Comparison of ENCODE assay signal across 7 mouse cellular contexts in the genomic region with DNA sequence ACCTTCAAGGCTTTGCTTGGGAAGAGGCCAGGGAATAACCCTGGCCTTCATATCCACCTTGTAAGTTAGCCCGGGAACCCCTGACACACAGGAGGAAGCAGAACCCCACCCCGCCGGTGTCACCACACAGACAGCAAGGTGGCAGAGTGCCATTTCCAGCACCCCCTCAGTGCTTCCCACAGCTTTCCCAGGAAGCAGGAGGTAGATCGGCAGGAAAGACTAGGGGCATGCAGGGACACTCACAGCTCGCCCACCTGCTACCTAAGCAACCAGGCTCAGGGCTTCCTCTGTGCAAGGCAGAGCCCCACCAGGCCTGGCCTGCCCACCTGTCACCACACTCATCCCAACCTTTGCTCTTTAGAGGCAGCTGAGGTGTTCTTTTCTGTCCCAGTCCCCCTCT. TPM values are rescaled to one million over a fixed set of nuclear protein-coding genes. Genes with fewer than 3 reads are reported as not detected.
DNase-seq lines count a peak whose midpoint lies in the region; ATAC-seq lines count a peak whose summit lies in the region.

No protein-coding gene starts in this region.

- 60% methylated on average over 5 of the region's 5 CpGs for WGBS in lung, embryonic 16.5 days
- 79% methylated on average over 5 of the region's 5 CpGs for WGBS in embryonic facial prominence, embryonic 12.5 days
- 47% methylated on average over 5 of the region's 5 CpGs for WGBS in hindbrain, embryonic 16.5 days
- WGBS in liver, embryonic 13.5 days (ENCODE audit: insufficient replicate concordance) = 69% methylated on average over 5 of the region's 5 CpGs

- no peak for ATAC-seq in lung, embryonic 16.5 days (ENCODE audit: low read depth)
- no peak for ATAC-seq in embryonic facial prominence, embryonic 12.5 days (ENCODE audit: insufficient number of reproducible peaks, insufficient read depth, low FRiP score, low TSS enrichment)
- no peak for ATAC-seq in hindbrain, embryonic 16.5 days
- no peak for ATAC-seq in liver, embryonic 13.5 days (ENCODE audit: low read depth)
- no peak for ATAC-seq in erythroid progenitor cell, adult 5-6 weeks (replicated peaks; ENCODE audit: low FRiP score, poor library complexity, severe bottlenecking)

- DNase-seq in lung, postnatal 25 days (ENCODE audit: low spot score) = no peak
- no peak for DNase-seq in liver, embryonic 13.5 days
- no peak for DNase-seq in urinary bladder, postnatal 10 days (ENCODE audit: low spot score)

- H3K9me3 ChIP-seq in lung, embryonic 16.5 days (ENCODE audit: control insufficient read depth, low read length) = no peaks in the 10 kb centered on the region
- no peaks in the 10 kb centered on the region for H3K9me3 ChIP-seq in embryonic facial prominence, embryonic 12.5 days
- no peaks in the 10 kb centered on the region for H3K9me3 ChIP-seq in hindbrain, embryonic 16.5 days (ENCODE audit: control insufficient read depth, low read length)
- no peaks in the 10 kb centered on the region for H3K9me3 ChIP-seq in liver, embryonic 13.5 days (replicated peaks)

- peaks cover 2% of the 10 kb centered on the region for H3K36me3 ChIP-seq in lung, embryonic 16.5 days (ENCODE audit: control insufficient read depth, insufficient read depth, low read length)
- peaks cover 22% of the 10 kb centered on the region for H3K36me3 ChIP-seq in embryonic facial prominence, embryonic 12.5 days
- H3K36me3 ChIP-seq in hindbrain, embryonic 16.5 days (ENCODE audit: control insufficient read depth, insufficient read depth, low read length) = no peaks in the 10 kb centered on the region
- H3K36me3 ChIP-seq in liver, embryonic 13.5 days = peaks cover 36% of the 10 kb centered on the region

- no peak overlapping the region for H3K27ac ChIP-seq in lung, embryonic 16.5 days (ENCODE audit: low read length)
- no peak overlapping the region; the same call in 1 of the 2 replicates for H3K27ac ChIP-seq in embryonic facial prominence, embryonic 12.5 days
- peak overlapping the region; percentile 96 for H3K27ac ChIP-seq in hindbrain, embryonic 16.5 days (ENCODE audit: low read depth, low read length)
- peak overlapping the region; percentile 88; the same call in 1 of the 2 replicates for H3K27ac ChIP-seq in liver, embryonic 13.5 days

- peak overlapping the region; percentile 7; the same call in 1 of the 2 replicates for H3K9ac ChIP-seq in lung, embryonic 16.5 days (ENCODE audit: low read length)
- H3K9ac ChIP-seq in embryonic facial prominence, embryonic 12.5 days = peak overlapping the region; percentile 76; the same call in 1 of the 2 replicates
- peak overlapping the region; percentile 88 for H3K9ac ChIP-seq in hindbrain, embryonic 16.5 days (ENCODE audit: low read depth, low read length)
- H3K9ac ChIP-seq in liver, embryonic 13.5 days = peak overlapping the region; percentile 86

- H3K27me3 ChIP-seq in lung, embryonic 16.5 days (ENCODE audit: control insufficient read depth, insufficient read depth, low read depth, low read length) = no peaks in the 10 kb centered on the region
- H3K27me3 ChIP-seq in embryonic facial prominence, embryonic 12.5 days = no peaks in the 10 kb centered on the region
- H3K27me3 ChIP-seq in hindbrain, embryonic 16.5 days (replicated peaks; ENCODE audit: control insufficient read depth, insufficient read depth, low read length) = no peaks in the 10 kb centered on the region
- H3K27me3 ChIP-seq in liver, embryonic 13.5 days = no peaks in the 10 kb centered on the region

- peak overlapping the region; percentile 82 for H3K4me2 ChIP-seq in lung, embryonic 16.5 days (ENCODE audit: low read depth, low read length)
- peak overlapping the region; percentile 89 for H3K4me2 ChIP-seq in embryonic facial prominence, embryonic 12.5 days (replicated peaks)
- peak overlapping the region; percentile 70 for H3K4me2 ChIP-seq in hindbrain, embryonic 16.5 days (ENCODE audit: low read length)
- peak overlapping the region; percentile 85 for H3K4me2 ChIP-seq in liver, embryonic 13.5 days

- H3K4me1 ChIP-seq in lung, embryonic 16.5 days (replicated peaks; ENCODE audit: control insufficient read depth, insufficient read depth, low read length) = peaks cover 59% of the 10 kb centered on the region
- peaks cover 68% of the 10 kb centered on the region for H3K4me1 ChIP-seq in embryonic facial prominence, embryonic 12.5 days
- peaks cover 71% of the 10 kb centered on the region for H3K4me1 ChIP-seq in hindbrain, embryonic 16.5 days (ENCODE audit: control insufficient read depth, insufficient read depth, low read depth, low read length)
- H3K4me1 ChIP-seq in liver, embryonic 13.5 days (replicated peaks) = peaks cover 87% of the 10 kb centered on the region

- H3K4me3 ChIP-seq in lung, embryonic 16.5 days (ENCODE audit: low read length) = peak overlapping the region; percentile 74; the same call in 1 of the 2 replicates
- peak overlapping the region; percentile 71 for H3K4me3 ChIP-seq in embryonic facial prominence, embryonic 12.5 days
- peak overlapping the region; percentile 65 for H3K4me3 ChIP-seq in hindbrain, embryonic 16.5 days (ENCODE audit: low read length)
- peak overlapping the region; percentile 78 for H3K4me3 ChIP-seq in liver, embryonic 13.5 days (replicated peaks)

RNA-seq across cellular contexts. Expression of a gene that starts 19.1 kb away (rescaled TPM):
- polyA plus RNA-seq in lung, embryonic 16.5 days (2015; fragmentation: Nextera tagmentation; extraction: Ambion mirVana) = 43.8 and 47.1 TPM in 2 replicates
- 40.0 and 41.1 TPM in 2 replicates for polyA plus RNA-seq in embryonic facial prominence, embryonic 12.5 days (2016; fragmentation: Nextera tagmentation; extraction: Ambion mirVana)
- polyA plus RNA-seq in hindbrain, embryonic 16.5 days (2015; fragmentation: Nextera tagmentation; extraction: Ambion mirVana) = 51.4 and 62.2 TPM in 2 replicates
- polyA plus RNA-seq in liver, embryonic 13.5 days (2015; fragmentation: Nextera tagmentation; extraction: Ambion mirVana) = 10.4 and 13.3 TPM in 2 replicates
- 33.5 and 46.5 TPM in 2 replicates for total RNA-seq in erythroid progenitor cell, adult 5-6 weeks (2015; ENCODE audit: low replicate concordance)
- total RNA-seq in erythroid progenitor cell, adult 5-6 weeks (2017; ENCODE audit: low replicate concordance) = 28.2 and 32.9 TPM in 2 replicates

Comparison
In these comparisons a context has a peak if more than half of its experiments do, and no peak if none do; other contexts are left out.
1. H3K27ac ChIP-seq: peak in hindbrain, embryonic 16.5 days (single experiment) and liver, embryonic 13.5 days (single experiment); none in lung, embryonic 16.5 days (single experiment) and embryonic facial prominence, embryonic 12.5 days (single experiment).
2. H3K9ac ChIP-seq: peak in every context shown above with its lines; median percentile 88 in hindbrain, embryonic 16.5 days; 86 in liver, embryonic 13.5 days; 76 in embryonic facial prominence, embryonic 12.5 days; 7 in lung, embryonic 16.5 days.
3. Peak in every context shown above with its lines, with median percentiles within 50 percentile points of each other: H3K4me2 ChIP-seq and H3K4me3 ChIP-seq.